Mouse (Mus musculus) frontal cortex, adult (tissue): ENCODE data around the gene Tex45.

Experiments
- ATAC-seq: cut with Nextera tagmentation; 2 replicates; pipeline ENCODE4 v1.9.2; 2017; ENCODE audit warnings: mild to moderate bottlenecking, moderate library complexity, mixed read lengths; ENCODE audit not compliant: low TSS enrichment

The Tex45 gene

GRCm38 (mm10) chr8:3536053-3536841 lies 65.6 kb downstream of the Tex45 start:
- no peak for ATAC-seq
